ENCODE assay signal across 8 mouse cellular contexts in the genomic region with DNA sequence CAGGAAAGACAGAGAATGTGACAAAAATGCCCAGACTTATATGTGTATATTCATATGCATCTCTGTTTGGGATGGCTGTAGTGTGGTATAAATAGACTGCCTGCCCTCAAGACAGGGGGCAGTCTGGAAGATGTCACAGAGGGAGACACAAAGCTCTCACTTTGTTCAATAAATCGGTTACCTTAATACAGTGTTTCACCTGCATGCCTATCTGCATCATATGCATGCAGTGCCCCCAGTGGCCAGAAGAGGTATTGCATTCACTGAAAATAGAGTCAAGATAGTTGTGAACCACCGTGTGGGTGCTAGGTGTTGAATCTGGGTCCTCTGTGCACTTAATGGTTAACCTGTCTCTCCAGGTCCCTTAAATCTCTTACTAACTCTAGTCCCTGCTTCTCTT. TPM values are rescaled to one million over a fixed set of nuclear protein-coding genes. Genes with fewer than 3 reads are reported as not detected.
DNase-seq lines count a peak whose midpoint lies in the region; ATAC-seq lines count a peak whose summit lies in the region.

No protein-coding gene starts in this region.

- no peaks in the 10 kb centered on the region for H3K27me3 ChIP-seq in forebrain, embryonic 12.5 days
- H3K27me3 ChIP-seq in hindbrain, embryonic 16.5 days (replicated peaks; ENCODE audit: control insufficient read depth, insufficient read depth, low read length), result no peaks in the 10 kb centered on the region

- peaks cover 50% of the 10 kb centered on the region for H3K36me3 ChIP-seq in forebrain, embryonic 12.5 days (replicated peaks)
- peaks cover 24% of the 10 kb centered on the region for H3K36me3 ChIP-seq in hindbrain, embryonic 16.5 days (ENCODE audit: control insufficient read depth, insufficient read depth, low read length)

- H3K27ac ChIP-seq in forebrain, embryonic 12.5 days, result no peak overlapping the region
- no peak overlapping the region for H3K27ac ChIP-seq in hindbrain, embryonic 16.5 days (ENCODE audit: low read depth, low read length)

- H3K4me2 ChIP-seq in forebrain, embryonic 12.5 days, result no peak overlapping the region
- H3K4me2 ChIP-seq in hindbrain, embryonic 16.5 days (ENCODE audit: low read length), result no peak overlapping the region

- H3K4me3 ChIP-seq in forebrain, embryonic 12.5 days (replicated peaks), result no peak overlapping the region
- no peak overlapping the region for H3K4me3 ChIP-seq in hindbrain, embryonic 16.5 days (ENCODE audit: low read length)

- H3K9me3 ChIP-seq in forebrain, embryonic 12.5 days, result no peaks in the 10 kb centered on the region
- H3K9me3 ChIP-seq in hindbrain, embryonic 16.5 days (ENCODE audit: control insufficient read depth, low read length), result no peaks in the 10 kb centered on the region

- ATAC-seq in forebrain, embryonic 12.5 days (ENCODE audit: low FRiP score), result 0 out of 2 replicates have a peak, but pooled peaks have one; percentile 65
- ATAC-seq in hindbrain, embryonic 16.5 days, result peak; percentile 63; the same call in 1 of the 2 replicates

- H3K9ac ChIP-seq in forebrain, embryonic 12.5 days, result no peak overlapping the region
- no peak overlapping the region for H3K9ac ChIP-seq in hindbrain, embryonic 16.5 days (ENCODE audit: low read depth, low read length)

- 50% methylated on average over 2 of the region's 2 CpGs for WGBS in forebrain, embryonic 12.5 days
- 40% methylated on average over 2 of the region's 2 CpGs for WGBS in hindbrain, embryonic 16.5 days

- DNase-seq in gastrocnemius, adult 18-20 months (ENCODE audit: low spot score), result peak; percentile 50
- no peak for DNase-seq in gastrocnemius, postnatal 25 days
- DNase-seq in c-Kit-positive CD71-positive TER-119-negative erythroid progenitor cells, embryonic 14.5 days (ENCODE audit: low read depth), result peak; percentile 58
- DNase-seq in left cerebral cortex, adult 18-20 months (ENCODE audit: low spot score in 2 of 2), result peak; percentile 56 to 77
- peak; percentile 70 for DNase-seq in mesoderm, embryonic 11.5 days (ENCODE audit: low read depth, low spot score)
- DNase-seq in right cerebral cortex, postnatal 25 days, result peak; percentile 48

- H3K4me1 ChIP-seq in forebrain, embryonic 12.5 days, result peaks cover 7% of the 10 kb centered on the region
- no peaks in the 10 kb centered on the region; the same call in 1 of the 2 replicates for H3K4me1 ChIP-seq in hindbrain, embryonic 16.5 days (ENCODE audit: control insufficient read depth, insufficient read depth, low read depth, low read length)

RNA-seq across cellular contexts. Expression of a gene that starts 5.7 kb away (rescaled TPM):
- 10 to 100 TPM; 53.6 to 56.3 TPM for total RNA-seq in gastrocnemius, adult 18-20 months (2021)
- 10 to 100 TPM; 48.5 to 51.4 TPM for total RNA-seq in gastrocnemius, postnatal 25 days (2021)
- polyA plus RNA-seq in forebrain, embryonic 12.5 days (2016; fragmentation: Nextera tagmentation; extraction: Ambion mirVana), result 179 and 187 TPM in 2 replicates
- polyA plus RNA-seq in hindbrain, embryonic 16.5 days (2015; fragmentation: Nextera tagmentation; extraction: Ambion mirVana), result 165 and 175 TPM in 2 replicates
- total RNA-seq in left cerebral cortex, adult 18-20 months (2021), result 10 to 100 TPM; 57.5 to 65.7 TPM

RNA-seq across cellular contexts. Expression of a gene that starts 5.8 kb away (rescaled TPM):
- total RNA-seq in gastrocnemius, adult 18-20 months (2021), result 10 to 100 TPM; 37.7 to 41.7 TPM
- 10 to 100 TPM; 38.5 to 44.0 TPM for total RNA-seq in gastrocnemius, postnatal 25 days (2021)
- polyA plus RNA-seq in forebrain, embryonic 12.5 days (2016; fragmentation: Nextera tagmentation; extraction: Ambion mirVana), result 108 and 111 TPM in 2 replicates
- polyA plus RNA-seq in hindbrain, embryonic 16.5 days (2015; fragmentation: Nextera tagmentation; extraction: Ambion mirVana), result 93.0 and 100 TPM in 2 replicates
- total RNA-seq in left cerebral cortex, adult 18-20 months (2021), result 10 to 100 TPM; 28.7 to 29.3 TPM

RNA-seq across cellular contexts. Expression of a gene that starts 11.2 kb away (rescaled TPM):
- 10 to 100 TPM; 13.5 to 14.1 TPM for total RNA-seq in gastrocnemius, adult 18-20 months (2021)
- 10 to 100 TPM; 10.1 to 11.7 TPM for total RNA-seq in gastrocnemius, postnatal 25 days (2021)
- 30.8 and 33.9 TPM in 2 replicates for polyA plus RNA-seq in forebrain, embryonic 12.5 days (2016; fragmentation: Nextera tagmentation; extraction: Ambion mirVana)
- polyA plus RNA-seq in hindbrain, embryonic 16.5 days (2015; fragmentation: Nextera tagmentation; extraction: Ambion mirVana), result 45.2 and 47.6 TPM in 2 replicates
- 10 to 100 TPM; 24.7 to 25.3 TPM for total RNA-seq in left cerebral cortex, adult 18-20 months (2021)
